Mouse (Mus musculus): Measurements from ENCODE around the gene Birc6. TPM values are rescaled to one million over a fixed set of nuclear protein-coding genes. Genes with fewer than 3 reads are reported as not detected.

Birc6 gene
- total RNA-seq, 2 experiments from 2014 or later, result 122 to 191 TPM

GRCm38 (mm10) chr17:74705480-74705879 is 177.4 kb downstream of the Birc6 start:
- ATAC-seq (replicated peaks; ENCODE audit: poor library complexity, severe bottlenecking), result no peak

DNA sequence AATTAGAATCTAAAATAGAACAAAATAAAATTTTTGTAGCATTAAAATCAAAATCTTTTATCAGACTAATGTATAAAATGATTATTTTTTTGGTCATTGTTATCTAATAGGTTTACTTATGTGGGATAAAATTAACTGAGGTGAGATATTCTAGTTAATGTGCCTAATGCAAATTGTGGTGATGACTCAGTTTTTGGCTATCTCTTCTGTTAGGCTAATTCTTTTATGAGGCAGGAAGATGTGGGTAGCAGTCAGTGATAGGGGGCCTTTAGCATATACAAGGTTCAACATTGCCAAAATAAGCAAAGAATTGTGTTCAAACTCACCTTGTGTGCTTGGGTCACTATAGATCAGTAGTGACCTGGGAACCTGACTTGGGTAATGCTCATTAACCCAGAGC is 178.5 kb downstream of the Birc6 start:
- no peak for ATAC-seq (replicated peaks; ENCODE audit: poor library complexity, severe bottlenecking)

- ATAC-seq (replicated peaks; ENCODE audit: poor library complexity, severe bottlenecking), result no peak
Observed at GRCm38 (mm10) chr17:74707637-74708152, 179.6 kb downstream of the Birc6 start.

DNA sequence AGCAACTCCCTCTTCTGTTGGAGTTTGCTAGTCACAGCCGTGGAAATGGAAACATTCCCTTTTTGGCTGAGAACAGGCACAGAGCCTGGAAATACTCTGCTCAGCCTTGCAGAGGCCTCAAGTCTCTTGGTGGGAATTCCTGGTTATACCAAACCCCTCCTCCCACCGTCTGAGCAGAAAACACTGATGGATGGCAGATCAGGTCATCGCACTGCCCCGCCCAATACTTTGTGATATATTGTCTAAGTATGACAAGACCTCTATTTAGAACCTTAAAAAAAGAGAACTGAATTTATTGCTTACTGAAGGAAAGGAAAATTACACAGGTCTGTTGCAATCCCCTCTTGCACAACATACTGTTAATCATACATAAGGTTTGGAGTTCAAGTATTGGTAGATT is 182.6 kb downstream of the Birc6 start:
- ATAC-seq (replicated peaks; ENCODE audit: poor library complexity, severe bottlenecking), result peak; percentile 88

DNA sequence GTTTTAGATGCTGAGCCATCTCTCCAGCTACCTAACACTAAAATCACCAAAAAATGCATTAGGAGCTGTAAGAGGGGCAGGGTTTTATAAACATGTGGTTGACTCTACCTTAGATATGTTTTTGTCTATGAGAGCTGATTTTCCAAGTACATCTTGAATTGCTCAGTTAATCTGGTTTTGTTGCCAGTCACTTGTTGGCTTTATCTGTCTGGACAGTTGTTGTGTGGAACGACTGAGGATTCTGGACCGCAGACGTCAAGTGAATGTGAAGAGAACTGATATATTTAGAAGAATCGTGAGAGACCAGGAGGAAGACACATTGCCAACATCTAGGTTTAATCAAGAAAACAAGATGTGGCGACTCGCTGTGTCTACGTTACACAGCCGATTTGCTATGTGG is 183.5 kb downstream of the Birc6 start:
- no peak for ATAC-seq (replicated peaks; ENCODE audit: poor library complexity, severe bottlenecking)

GRCm38 (mm10) chr17:74715128-74715527 is 187.0 kb downstream of the Birc6 start:
- 0 out of 2 replicates have a peak, but pooled peaks have one; percentile 7 for ATAC-seq (replicated peaks; ENCODE audit: poor library complexity, severe bottlenecking)

DNA sequence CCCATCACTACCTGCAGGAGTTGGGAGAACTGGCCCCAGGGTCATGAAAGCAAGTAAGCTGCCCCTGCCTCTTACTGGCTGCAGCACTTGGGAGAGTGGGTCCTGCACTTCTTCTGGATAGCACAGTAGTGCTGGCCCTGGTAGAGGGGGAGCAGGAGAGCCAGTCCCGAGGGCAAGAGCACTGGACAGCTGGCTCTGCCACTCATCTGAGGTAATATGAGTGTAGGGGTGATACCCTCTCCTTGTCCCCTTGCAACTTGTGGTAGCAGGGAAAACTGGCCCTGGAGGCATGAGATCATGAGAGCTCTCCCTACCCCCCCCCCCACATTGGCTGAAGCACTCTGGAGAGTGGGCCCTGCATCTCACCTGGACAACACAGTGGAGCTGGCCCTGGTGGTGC is 187.6 kb downstream of the Birc6 start:
- ATAC-seq (replicated peaks; ENCODE audit: poor library complexity, severe bottlenecking), result no peak

DNA sequence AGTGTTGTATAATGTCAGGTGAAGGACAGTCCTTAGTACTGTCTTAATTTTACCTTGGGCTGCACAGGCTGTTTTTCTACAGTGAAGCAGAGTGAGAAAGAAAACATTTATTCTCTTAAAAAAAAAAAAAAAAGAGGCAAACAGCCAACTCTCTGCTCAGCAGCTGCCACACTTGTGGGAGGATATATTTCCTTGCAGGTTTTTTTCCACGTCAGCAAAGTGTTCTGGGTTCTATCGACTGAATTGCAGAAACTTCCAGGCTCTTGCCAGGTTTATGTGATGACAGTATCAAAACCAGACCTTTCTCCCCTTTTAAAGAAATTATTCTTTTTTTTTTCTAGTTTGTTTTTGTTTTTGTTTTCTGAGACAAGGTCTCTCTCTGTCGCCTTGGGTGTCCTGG is 188.5 kb downstream of the Birc6 start:
- no peak for ATAC-seq (replicated peaks; ENCODE audit: poor library complexity, severe bottlenecking)

- peak; percentile 10 for ATAC-seq (replicated peaks; ENCODE audit: poor library complexity, severe bottlenecking)
Observed at GRCm38 (mm10) chr17:74717091-74717617, 189.1 kb downstream of the Birc6 start.

DNA sequence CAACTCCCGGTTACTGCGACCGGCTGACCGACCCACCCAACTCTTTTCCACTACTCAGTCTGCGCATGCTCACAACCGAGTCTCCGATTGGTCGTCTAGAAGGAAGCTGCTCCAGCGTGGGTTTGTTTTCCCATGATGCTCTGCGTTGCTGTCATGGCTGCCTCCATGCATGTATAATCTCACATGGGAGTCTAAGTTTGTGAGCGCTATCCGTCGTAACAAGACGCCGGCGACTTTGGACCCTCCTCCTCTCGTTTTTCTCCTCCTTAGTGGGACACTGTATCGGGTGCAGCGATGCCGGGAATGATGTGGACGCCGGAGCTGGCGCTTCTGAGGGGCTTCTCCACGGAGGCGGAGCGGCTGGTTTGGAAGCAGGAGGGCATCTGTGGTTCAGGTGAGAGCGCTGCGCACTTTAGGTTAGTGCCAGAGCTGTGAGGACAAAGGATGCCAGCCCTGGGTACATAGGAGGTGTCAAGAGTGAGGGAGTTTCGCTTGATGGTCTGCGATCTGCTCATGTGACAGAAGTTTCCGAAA is 189.6 kb downstream of the Birc6 start, which contains the start of gene Ttc27:
Gene Ttc27, plus strand, starts transcription at position 115 of the 534 bp plus-strand sequence.
- peak; percentile 94 for ATAC-seq (replicated peaks; ENCODE audit: poor library complexity, severe bottlenecking)

- peak; percentile 61 for ATAC-seq (replicated peaks; ENCODE audit: poor library complexity, severe bottlenecking)
Observed at GRCm38 (mm10) chr17:74732872-74733271, 204.8 kb downstream of the Birc6 start.

- ATAC-seq (replicated peaks; ENCODE audit: poor library complexity, severe bottlenecking), result no peak
Observed at GRCm38 (mm10) chr17:74735392-74735791, 207.3 kb downstream of the Birc6 start.

GRCm38 (mm10) chr17:74749659-74750058 is 221.6 kb downstream of the Birc6 start:
- no peak for ATAC-seq (replicated peaks; ENCODE audit: poor library complexity, severe bottlenecking)

DNA sequence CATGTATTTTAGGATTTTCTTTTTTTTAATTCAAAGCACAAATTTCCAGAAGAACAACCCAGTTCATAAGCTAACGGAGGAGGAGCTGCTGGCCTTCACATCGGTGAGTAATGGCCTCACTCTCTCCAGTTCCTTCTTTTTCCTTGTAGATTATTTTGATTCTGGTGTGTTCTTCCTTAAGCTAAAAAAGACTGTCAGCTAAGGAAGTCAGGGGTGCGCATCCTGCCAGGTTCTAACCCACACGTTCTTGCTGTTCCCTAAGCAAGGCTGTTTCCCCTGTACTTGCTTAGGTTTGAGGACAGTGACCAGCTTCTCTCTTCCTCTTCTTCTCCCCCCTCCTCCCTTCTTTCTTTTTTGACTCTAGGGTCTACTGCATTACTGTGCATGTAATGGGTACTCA is 222.9 kb downstream of the Birc6 start:
- ATAC-seq (replicated peaks; ENCODE audit: poor library complexity, severe bottlenecking), result no peak

Other genes starting within 250 kb of the Birc6 start
- 83.0 and 92.0 TPM in 2 replicates for gene Memo1, start 232.8 kb upstream of the Birc6 start, total RNA-seq (2014; fragmentation: Nextera tagmentation)
- 97.9 and 115 TPM in 2 replicates for gene Memo1, start 232.8 kb upstream of the Birc6 start, total RNA-seq (2017)
- 207 and 255 TPM in 2 replicates for gene Dpy30, start 204.4 kb upstream of the Birc6 start, total RNA-seq (2014; fragmentation: Nextera tagmentation)
- gene Dpy30, start 204.4 kb upstream of the Birc6 start, total RNA-seq (2017), result 171 and 231 TPM in 2 replicates
- 27.3 and 28.8 TPM in 2 replicates for gene Spast, start 189.3 kb upstream of the Birc6 start, total RNA-seq (2014; fragmentation: Nextera tagmentation)
- 54.7 and 70.0 TPM in 2 replicates for gene Spast, start 189.3 kb upstream of the Birc6 start, total RNA-seq (2017)
- 4.5 and 15.7 TPM in 2 replicates for gene Slc30a6, start 132.7 kb upstream of the Birc6 start, total RNA-seq (2014; fragmentation: Nextera tagmentation)
- gene Slc30a6, start 132.7 kb upstream of the Birc6 start, total RNA-seq (2017), result 6.8 and 13.4 TPM in 2 replicates
- gene Nlrc4, start 69.2 kb upstream of the Birc6 start, total RNA-seq (2014; fragmentation: Nextera tagmentation), result 7.8 and 12.3 TPM in 2 replicates
- gene Nlrc4, start 69.2 kb upstream of the Birc6 start, total RNA-seq (2017), result 10.3 and 10.4 TPM in 2 replicates
- gene Yipf4, start 38.8 kb upstream of the Birc6 start, total RNA-seq (2014; fragmentation: Nextera tagmentation), result 22.9 and 56.6 TPM in 2 replicates
- 46.2 and 59.6 TPM in 2 replicates for gene Yipf4, start 38.8 kb upstream of the Birc6 start, total RNA-seq (2017)
- 35.7 and 38.0 TPM in 2 replicates for gene Ttc27, start 189.4 kb downstream of the Birc6 start, total RNA-seq (2014; fragmentation: Nextera tagmentation)
- gene Ttc27, start 189.4 kb downstream of the Birc6 start, total RNA-seq (2017), result 46.6 and 63.4 TPM in 2 replicates

Data from granulocyte monocyte progenitor cell, adult 5-6 weeks (primary cell).